Mouse (Mus musculus) kidney, postnatal 10 days (tissue): ENCODE measurements at regions not wholly inside any gene's neighbourhood (a gene's known extent, or its start where the extent isn't known, plus 50 kb on each side); places are given as distances from the start of the nearest gene placed in this dataset.

Experiments used
- DNase-seq: peaks from one replicate; pipeline ENCODE4 v3.0.0; 2021; ENCODE audit warnings: mixed read lengths

GRCm38 (mm10) chr4:87662876-87663275 is 370.3 kb downstream of the Mllt3 start:
- no peak for DNase-seq

DNA sequence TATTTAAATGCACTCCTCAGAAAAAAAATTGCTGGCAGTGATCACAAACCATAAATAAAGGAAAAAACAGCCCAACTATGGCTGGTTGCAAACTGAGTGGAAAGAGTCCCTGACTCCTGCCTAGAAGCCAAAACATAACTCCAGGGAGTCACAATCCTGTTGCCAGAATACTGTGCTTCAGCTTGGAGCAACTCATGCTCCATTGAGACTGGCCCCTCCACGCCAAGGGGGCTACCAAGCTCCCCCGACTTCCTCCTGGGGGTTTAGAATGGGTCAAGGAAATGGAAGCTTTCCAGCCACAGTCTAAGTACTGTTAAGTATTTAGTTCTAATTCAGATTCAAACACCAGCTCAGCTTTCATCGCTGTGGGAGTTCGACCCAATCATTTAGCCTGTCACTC is 374.8 kb downstream of the Mllt3 start:
- no peak for DNase-seq

- DNase-seq, result no peak
Observed at GRCm38 (mm10) chr4:87657855-87658254, 375.3 kb downstream of the Mllt3 start.

DNA sequence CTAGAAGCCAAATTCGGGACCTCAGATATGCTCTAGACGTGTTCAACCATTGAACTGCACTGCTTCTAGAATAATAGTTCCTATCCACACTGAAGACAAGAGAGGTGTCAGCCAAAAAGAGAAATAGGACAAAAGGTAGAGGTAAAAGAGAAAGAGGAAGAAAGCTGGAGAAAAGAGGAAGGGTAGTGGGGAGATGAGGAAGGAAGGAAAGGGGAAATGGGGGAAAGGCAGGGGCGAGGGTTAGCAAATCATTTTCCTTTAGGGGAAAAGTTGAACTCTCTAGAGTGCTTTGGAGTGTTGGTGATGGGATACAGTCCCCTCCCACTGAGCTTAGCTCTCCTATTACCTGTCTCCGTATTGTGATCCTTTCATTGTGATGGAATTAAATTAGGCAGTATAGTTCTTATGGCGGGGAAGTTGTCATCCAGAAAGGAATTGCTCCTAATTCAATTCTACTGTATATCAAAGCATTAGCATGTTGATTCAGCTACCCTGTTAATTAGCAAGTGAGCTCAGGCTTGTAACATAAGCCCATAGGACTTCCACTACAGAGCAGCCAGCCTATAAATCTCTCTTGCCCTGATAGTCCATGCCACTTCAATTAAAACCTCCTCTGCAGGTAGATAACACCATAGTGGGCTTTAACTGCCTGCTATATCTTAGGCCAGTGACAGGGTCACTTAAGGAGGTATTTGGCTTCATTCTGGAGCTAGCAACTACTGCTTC is 379.6 kb downstream of the Mllt3 start:
- no peak for DNase-seq

DNA sequence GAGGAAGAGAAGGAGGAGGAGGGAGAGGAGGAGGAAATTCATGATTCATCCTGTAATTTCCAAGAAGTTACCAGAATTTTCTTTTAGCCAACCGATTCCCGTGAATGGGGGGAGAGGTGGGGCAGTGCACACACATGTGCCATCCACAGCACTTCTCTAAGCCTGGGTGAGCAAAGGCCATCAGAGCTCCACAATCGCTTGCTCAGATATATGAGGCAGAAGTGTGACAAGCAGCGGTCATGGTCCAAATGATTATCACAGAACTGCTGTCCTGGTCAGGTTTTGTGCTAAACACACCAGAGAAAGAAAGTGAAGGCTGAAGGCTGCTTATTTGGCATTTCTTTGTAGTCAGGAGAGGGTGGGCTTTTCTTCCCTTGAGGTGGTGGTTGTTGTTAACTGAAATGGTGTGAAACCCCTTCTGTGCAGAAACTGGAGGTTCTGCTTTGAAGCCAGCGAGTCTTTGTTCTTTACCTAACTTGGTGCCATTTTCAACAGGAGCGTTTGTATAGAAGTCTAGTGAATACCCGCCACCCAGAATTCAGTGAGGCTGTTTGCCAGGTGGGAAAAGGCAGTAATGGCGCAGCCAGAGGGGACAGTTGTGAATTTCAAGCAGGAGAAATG is 380.7 kb downstream of the Mllt3 start:
- no peak for DNase-seq

GRCm38 (mm10) chr4:87651275-87651674 is 381.9 kb downstream of the Mllt3 start:
- no peak for DNase-seq

DNA sequence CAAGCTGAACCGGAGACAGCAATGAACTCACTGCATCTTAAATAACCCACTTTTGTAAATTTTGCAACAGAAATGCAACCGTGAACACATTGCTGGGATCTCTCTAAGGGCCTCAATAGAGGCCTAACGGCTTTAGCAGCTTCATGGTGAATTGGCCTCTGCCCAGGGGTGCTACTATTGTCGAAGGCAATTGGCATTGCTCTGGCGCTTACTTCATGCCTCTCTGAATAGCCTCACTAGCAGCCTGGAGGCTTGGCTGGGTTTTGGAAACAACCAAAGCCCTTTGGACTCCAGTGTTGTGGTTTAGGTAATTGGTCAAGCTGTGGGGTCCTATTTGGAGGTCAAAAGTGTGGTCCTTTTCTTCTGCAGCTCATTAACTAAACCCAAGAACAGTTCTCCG is 382.3 kb downstream of the Mllt3 start:
- no peak for DNase-seq

DNA sequence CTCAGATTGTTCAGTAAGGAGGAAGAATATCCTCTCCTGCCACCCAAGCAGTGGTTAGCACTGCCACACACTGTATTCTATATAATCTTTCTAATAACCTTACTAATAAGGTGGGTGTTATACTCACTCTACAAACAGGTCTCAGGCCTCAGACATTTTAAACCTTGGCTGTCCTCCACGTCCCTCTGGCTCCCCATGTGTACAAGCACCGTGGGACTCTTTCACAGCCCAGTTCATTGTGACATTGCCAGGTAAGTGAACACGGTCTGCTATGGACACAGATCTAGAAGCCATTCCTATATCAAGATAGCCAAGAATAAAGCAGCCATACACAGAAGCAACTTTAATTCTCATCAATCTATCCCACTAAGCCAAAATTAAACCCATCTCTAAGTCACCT is 382.8 kb downstream of the Mllt3 start:
- DNase-seq, result no peak

DNA sequence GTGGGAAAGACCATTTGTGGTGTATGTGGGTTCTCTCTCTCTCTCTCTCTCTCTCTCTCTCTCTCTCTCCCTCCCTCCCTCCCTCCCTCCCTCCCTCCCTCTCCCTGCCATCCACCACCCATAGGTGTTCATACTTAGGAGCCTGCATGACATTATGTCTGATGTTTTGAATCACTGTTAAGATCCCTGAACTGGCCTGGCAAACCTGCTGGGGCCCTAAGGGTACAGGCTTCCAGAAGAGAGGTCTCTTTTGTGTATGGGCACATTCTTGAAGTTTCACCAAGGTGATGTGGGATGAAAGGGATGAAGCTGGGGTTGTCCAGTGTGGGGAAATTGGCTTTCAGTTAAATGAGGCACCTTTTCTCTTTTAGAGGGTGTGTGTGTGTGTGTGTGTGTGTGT is 384.2 kb downstream of the Mllt3 start:
- DNase-seq, result no peak

DNA sequence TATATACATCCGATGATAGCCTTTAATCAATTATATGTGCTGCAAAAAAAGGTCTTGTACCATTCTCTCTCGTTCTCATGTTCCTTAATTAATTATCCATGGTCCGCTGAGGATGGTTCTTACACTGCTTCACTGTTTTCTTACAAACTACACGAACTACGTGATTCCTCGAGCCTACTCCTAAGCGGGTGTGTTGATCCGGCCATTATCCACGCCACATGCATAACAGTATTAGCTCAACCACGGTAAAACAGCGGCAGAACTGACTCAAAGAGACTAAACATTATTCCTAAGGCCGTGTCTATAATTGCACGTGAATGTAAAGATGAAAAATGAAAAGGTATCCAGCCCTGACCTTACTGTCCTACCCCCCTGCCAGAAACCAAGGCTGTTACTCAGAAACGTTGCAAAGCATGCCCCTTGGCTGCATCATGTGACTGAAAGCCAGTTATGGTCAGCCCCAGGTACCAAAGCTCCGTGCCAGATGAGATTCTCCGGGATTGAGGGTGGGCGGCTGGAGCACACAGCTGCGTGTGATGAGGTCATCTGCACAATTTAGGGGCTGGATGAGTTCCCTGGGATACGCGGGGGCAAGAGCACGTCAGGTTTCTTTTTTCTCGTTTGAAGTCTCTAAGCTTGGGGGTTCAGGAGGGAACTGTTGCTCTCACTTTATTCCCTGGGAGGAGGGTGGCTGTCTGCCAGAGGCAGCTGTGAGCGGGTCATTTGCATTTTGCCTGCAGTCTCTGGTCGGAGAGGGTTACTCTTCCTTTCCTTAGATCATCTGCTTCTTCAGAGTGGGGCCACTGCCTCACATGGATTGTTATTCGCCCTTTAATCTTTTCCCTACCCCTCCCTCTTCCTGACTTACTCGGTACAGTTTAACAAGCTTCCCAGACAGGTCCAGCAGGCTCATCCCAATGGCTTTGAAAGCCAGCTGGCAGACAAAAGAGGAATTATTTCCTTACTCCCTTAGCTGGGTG is 384.9 kb downstream of the Mllt3 start:
- peak; percentile 75 for DNase-seq

DNA sequence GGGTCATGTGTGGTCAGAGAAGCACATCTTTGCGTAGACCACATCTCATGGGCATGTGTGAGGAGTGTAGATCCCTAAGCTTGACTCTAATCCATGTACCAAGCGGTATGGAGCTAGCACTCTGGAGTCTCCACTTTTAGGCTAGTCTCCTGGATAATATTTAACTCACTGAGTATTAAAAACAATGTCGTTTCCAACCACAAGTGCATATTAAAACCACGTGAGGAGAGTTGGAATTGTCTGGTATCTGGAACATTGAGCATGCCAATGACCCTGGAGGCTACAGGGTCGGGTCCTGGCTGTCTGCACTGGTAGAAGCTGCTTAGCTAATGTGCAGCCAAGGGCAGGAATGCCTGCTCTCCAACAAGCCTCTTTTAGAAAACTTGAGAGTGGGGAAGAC is 391.2 kb downstream of the Mllt3 start:
- DNase-seq, result peak; percentile 16

- DNase-seq, result no peak
Observed at GRCm38 (mm10) chr4:87641551-87641950, 391.6 kb downstream of the Mllt3 start.

DNA sequence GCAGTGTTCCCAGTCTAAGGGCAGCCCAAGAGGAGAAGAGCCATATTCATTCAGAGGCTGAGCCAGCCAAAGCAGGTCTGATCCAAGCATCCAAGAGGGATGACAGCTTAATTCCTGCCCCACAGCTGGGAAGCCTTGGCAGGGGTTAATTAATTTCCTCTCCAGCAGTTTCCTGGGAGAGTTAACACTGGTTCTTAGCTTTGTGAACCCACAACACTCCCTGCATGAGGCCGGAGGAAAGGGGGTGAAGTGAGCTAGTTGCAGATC is 394.9 kb downstream of the Mllt3 start:
- DNase-seq, result no peak

- no peak for DNase-seq
Observed at GRCm38 (mm10) chr4:87637629-87638379, 395.4 kb downstream of the Mllt3 start.

DNA sequence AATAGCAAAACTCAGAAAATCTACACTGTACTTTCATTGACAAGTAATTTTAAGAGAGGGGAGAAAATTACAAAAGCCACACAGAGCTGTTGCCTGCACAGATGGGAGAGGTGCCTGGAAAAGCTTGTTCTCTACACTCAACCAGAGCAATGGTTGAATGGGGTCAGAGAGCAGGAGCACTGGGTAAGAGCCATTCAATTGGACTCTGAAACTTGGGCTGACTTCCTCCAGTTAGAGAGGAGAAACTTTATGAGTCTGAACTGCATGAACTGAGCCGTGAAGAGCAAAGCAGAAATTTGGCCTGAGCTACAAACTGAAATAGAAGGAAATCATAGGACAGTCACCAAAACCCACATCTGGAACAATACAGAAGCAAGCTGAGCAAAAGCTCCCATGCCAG is 380.8 kb upstream of the Slc24a2 start:
- DNase-seq, result peak; percentile 4

- peak; percentile 19 for DNase-seq
Observed at GRCm38 (mm10) chr4:87593644-87594043, 363.4 kb upstream of the Slc24a2 start.

DNA sequence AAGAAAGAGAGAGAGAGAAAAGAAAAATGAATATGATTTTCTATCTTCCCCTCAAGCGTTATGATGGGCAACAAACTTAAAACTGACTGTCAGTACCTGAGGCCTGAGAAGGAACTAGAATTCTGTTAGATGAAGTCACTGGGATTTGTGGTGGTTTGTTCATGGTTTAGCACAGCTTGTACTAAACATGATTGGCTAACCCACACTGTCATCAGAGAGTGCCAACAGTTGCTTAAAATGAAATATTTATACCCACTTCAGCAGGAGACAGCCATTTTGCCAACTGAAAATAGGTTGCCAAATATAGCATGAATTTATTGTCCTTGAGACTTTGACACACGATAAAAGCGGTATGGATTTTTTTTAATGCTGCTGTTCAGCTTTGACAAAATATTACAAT is 360.5 kb upstream of the Slc24a2 start:
- DNase-seq, result no peak

GRCm38 (mm10) chr4:87578164-87578563 is 347.9 kb upstream of the Slc24a2 start:
- DNase-seq, result no peak

- no peak for DNase-seq
Observed at GRCm38 (mm10) chr4:87570950-87571349, 340.7 kb upstream of the Slc24a2 start.

DNA sequence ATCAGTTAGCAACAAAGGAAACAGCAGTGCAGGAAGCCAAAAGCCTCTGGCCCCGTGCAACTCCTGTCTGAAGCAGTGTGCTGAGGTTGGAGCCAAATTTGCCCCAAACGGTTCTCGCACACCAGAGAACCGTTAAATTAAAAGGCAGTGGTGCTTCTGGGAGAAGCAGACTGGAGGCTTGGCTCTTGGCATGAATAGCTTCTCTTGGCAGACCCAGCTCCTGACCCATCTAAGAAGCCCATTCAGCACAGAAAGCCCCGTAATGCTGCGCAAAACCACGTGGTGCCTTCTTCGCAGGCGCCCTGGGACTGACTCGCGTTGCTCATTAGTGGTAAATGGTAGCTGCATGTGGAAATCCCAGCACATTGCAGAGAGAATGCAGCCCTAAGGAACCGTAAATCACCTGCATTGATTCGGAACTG is 340.2 kb upstream of the Slc24a2 start:
- DNase-seq, result peak; percentile 26

- DNase-seq, result no peak
Observed at GRCm38 (mm10) chr4:87566616-87567015, 336.3 kb upstream of the Slc24a2 start.

GRCm38 (mm10) chr4:87554912-87555311 is 324.6 kb upstream of the Slc24a2 start:
- no peak for DNase-seq
